Mouse (Mus musculus): Measurements from ENCODE around the gene Ssbp2.

Gene Ssbp2

DNA sequence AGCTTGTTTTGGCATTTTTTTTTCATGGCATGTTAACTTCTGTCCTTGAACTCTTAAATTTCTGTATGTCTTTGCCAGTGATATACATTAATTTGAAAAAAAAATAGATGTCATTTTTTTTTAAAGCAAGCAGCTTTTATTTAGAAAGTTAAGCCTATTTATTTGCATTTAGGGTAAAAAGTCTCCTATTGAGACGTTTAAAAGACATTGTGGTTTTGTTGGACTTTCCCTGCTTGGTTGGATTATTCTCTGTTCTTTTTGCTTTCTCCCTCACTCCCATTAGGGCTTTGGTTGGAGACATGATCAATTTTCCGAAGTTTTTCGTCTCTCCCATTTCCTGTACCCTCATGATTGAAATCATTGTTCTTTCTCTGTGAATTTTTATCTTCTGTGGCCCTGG, 265.0 kb downstream of the Ssbp2 start:
- 79% methylated on average over 3 of the region's 3 CpGs for WGBS

DNA sequence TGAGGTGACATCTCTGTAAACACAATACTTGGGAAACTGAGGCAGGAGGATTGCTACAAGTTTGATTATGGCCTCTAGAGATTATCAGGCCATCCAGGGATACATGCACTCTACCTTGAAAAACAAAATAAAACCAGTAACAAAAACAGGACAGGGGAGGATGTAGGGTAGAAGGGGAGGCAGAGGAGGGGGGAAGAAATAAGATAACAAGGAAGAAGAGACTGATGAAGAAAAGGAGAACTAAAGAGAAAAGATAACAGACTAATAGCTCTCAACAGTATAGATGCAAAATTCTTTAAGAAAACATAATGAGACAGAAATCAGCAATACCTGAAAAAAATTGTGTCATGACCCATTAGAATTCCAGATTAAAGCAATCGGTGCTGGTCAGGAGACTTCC, 277.1 kb downstream of the Ssbp2 start:
- WGBS, result 89% methylated on average over 1 of the region's 1 CpGs

GRCm38 (mm10) chr13:91740851-91741250, 280.8 kb downstream of the Ssbp2 start:
- 72% methylated on average over 6 of the region's 6 CpGs for WGBS

DNA sequence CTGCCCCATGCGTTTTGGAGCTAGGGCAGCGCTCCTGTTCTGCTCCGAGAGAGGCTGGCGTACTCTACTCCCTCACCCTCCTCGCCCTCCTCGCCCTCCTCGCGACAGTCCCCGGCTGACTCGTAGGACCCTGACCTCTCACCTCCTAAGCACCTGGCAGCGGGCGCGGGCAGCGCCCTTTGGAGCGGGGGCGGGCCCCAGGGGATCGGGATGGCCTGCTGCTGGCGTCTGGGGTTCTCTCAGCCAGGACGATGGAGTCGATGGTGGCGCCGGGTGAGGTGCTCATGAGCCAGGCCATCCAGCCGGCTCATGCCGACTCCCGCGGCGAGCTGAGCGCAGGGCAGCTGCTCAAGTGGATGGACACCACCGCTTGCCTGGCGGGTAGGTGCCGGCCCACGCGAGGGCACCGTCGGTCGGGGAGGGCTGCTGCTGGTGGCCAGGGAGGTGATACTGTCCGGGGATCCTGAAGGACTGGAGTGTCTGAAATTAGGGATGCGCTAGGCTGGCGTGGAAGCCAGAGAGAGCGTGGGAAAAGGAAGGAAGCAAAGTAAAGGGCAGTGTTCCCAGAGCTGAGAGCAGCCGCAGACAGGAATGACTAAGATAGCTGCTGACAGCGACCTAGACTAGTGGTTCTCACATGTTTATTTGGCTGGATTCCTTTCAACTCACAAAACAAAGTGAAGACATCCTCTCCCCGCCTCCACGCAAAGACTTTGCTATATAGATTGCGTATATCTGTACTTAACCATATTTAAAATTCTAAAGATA, 281.4 kb downstream of the Ssbp2 start, which contains the start of gene Acot12:
TSS of gene Acot12 (plus strand) at position 233 of the 768 bp plus-strand sequence.
- 8% methylated on average over 45 of the region's 45 CpGs for WGBS

DNA sequence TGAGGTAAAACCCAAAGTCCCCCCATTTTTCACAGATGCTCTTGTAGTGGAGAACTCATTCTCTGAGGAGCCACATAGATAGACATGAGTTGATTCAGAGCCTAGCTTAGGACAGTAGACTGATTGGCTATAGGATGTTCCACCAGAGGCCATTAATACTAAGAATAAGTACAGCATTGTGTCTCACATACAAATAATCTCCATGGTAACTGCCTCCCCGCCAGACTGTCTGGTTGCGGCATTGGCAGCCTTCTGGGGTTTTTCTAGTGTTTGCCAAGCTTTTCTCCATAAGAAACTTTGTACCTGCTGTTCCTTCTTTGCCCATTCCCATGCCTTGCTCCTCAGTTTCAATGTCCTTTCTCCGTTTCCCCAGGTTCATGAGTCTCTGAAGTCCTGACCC, 283.1 kb downstream of the Ssbp2 start:
- 68% methylated on average over 3 of the region's 3 CpGs for WGBS

DNA sequence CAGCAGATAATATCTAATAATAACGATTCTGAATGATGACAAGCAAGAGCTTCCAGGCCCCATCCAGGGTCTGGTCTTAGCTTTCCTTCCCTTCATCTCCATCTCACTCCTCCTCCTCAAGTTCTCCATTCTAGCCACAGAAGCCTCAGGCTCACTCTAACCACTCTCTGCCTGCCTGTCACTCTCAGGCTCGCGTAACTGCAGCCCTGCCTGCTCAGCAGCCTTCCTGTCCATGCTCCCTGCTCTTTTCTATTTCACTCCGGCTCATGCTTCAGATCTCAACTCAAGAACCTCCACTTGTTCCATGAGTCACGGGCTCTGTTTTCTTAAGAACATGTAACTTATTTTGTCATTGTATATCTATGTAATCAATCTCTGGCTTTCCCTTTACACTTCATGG, 286.4 kb downstream of the Ssbp2 start:
- 89% methylated on average over 5 of the region's 5 CpGs for WGBS

DNA sequence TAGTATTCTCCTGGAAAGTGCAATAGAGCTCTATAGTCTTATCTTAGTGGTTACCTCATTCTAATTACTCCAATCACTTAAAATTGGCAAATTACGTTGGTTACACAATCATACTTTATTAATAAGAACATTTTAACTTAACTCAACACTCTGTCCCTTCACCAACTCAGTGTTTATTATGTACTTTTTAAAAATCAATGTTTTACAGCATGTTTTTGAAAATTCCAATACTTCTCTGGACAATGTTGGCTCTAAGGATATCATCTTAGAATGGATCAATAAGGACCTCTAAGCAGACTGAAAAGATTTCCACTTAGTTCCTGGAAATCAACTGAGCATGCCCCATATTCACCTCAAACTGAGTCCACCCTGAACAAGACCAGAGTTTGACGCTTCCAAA, 288.3 kb downstream of the Ssbp2 start:
- 96% methylated on average over 2 of the region's 2 CpGs for WGBS

DNA sequence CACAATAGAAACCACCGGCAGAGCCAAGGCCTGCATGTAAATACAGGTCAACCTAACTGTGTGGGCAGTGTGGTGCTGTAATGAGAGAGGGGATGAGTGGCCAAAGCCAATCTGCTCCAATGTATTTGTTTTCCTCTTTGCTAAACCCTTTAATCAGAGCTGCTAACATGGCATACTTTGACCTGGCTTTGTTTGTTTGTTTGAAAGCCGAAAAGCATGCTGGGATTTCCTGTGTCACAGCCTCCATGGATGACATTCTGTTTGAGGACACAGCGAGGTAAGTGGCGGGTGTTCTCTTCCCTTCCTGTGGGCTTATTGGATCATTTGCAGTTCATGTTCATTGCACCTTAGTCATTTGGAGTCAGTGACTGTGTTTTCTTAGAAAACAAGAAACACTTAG, 289.9 kb downstream of the Ssbp2 start:
- WGBS, result 74% methylated on average over 4 of the region's 4 CpGs

All from cerebral cortex, adult 2 months (tissue).